Mouse (Mus musculus) liver, postnatal 0 days (tissue): ENCODE data around the gene Slc2a9.

Source experiments
- CTCF ChIP-seq: sonication (generic); IDR thresholded peaks from 2 replicates; pipeline ENCODE4 v1.5.1; 2016; ENCODE audit warnings: antibody characterized with exemption, low read depth
- EP300 ChIP-seq: IDR thresholded peaks from 2 replicates; pipeline ENCODE4 v1.6.1; 2016; ENCODE audit warnings: antibody characterized with exemption, low read depth, mild to moderate bottlenecking

DNA sequence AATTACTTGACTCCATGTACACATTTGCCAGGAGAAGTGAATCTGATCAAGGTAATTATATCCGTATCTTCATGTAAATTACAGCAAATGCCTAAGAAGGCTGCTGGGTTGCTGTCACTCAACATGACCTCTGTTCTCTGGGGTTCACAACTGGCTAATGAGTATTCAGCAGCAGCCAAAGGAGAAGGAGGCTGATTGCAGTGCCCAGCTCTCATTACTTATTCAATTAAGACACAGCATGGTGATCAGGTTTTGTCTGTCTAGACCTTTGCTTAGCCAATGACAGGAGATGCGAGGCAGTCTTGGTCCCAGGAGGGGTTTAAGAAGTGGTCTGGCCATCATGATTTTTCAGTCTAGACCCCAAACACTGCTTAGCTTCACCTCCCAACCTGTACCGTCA, 159.8 kb downstream of the Slc2a9 start:
- TF ChIP-seq CTCF (no peak), EP300 (no peak)
